Mouse (Mus musculus) C2C12 (cell line): ENCODE data around the gene Vcam1. TPM values are rescaled to one million over a fixed set of nuclear protein-coding genes. Genes with fewer than 3 reads are reported as not detected.
A peak's percentile ranks its signal among the peaks of the same experiment; 100 is the strongest.

Source experiments
- H3K27me3 ChIP-seq: one replicate; pipeline ENCODE4 v1.6.1; 2011; ENCODE audit not compliant: control insufficient read depth, insufficient read depth, insufficient read length
- H3K36me3 ChIP-seq: one replicate; pipeline ENCODE4 v1.6.1; 2011; ENCODE audit not compliant: control insufficient read depth, insufficient read depth
- H3K4me3 ChIP-seq: one replicate; pipeline ENCODE4 v1.5.1; 2011; ENCODE audit warnings: mild to moderate bottlenecking, control low read depth; ENCODE audit not compliant: poor library complexity, insufficient read depth, severe bottlenecking
- H3K79me2 ChIP-seq: one replicate; pipeline ENCODE4 v1.6.1; 2011; ENCODE audit not compliant: control insufficient read depth, insufficient read depth
- H3K79me3 ChIP-seq: one replicate; pipeline ENCODE4 v1.6.1; 2011; ENCODE audit warnings: low read depth, control low read depth
- H3ac ChIP-seq: one replicate; pipeline ENCODE3; 2011; ENCODE audit warnings: low read depth; ENCODE audit not compliant: control insufficient read depth, insufficient read length
- CEBPB ChIP-seq: IDR thresholded peaks from one replicate; pipeline ENCODE4 v1.6.1; 2011; ENCODE audit warnings: low read depth, mild to moderate bottlenecking, control low read depth, moderate library complexity
- CTCF ChIP-seq: IDR thresholded peaks from one replicate; pipeline ENCODE4 v1.5.1; 2011; ENCODE audit not compliant: control insufficient read depth, insufficient read depth, insufficient read length
- FOSL1 ChIP-seq: IDR thresholded peaks from one replicate; pipeline ENCODE4 v1.8.0; 2011; ENCODE audit warnings: mild to moderate bottlenecking, low read length; ENCODE audit not compliant: poor library complexity, insufficient read depth, severe bottlenecking
- MAX ChIP-seq: IDR thresholded peaks from one replicate; pipeline ENCODE4 v1.6.1; 2011; ENCODE audit warnings: mild to moderate bottlenecking, control low read depth
- MYOD1 ChIP-seq: IDR thresholded peaks from one replicate; pipeline ENCODE4 v1.6.1; 2011; ENCODE audit warnings: low read depth; ENCODE audit not compliant: control insufficient read depth, insufficient read length
- MYOG ChIP-seq: IDR thresholded peaks from one replicate; pipeline ENCODE4 v1.6.1; 2011; ENCODE audit not compliant: control insufficient read depth, insufficient read length; ENCODE audit errors: extremely low read depth
- USF1 ChIP-seq: IDR thresholded peaks from one replicate; pipeline ENCODE4 v1.6.1; 2011; ENCODE audit warnings: low read depth, mild to moderate bottlenecking, control low read depth, moderate library complexity
- polyA plus RNA-seq: library from polyadenylated mRNA; unstranded; fragments of >200 nt; fragmentation: generic; extraction: Trizol; gene quantifications from one replicate; pipeline ENCODE4 v1.2.1, GENCODE M21; 2012; ENCODE audit warnings: missing spikeins

The Vcam1 gene
- polyA plus RNA-seq, 1 experiment, result 11.5 TPM

DNA sequence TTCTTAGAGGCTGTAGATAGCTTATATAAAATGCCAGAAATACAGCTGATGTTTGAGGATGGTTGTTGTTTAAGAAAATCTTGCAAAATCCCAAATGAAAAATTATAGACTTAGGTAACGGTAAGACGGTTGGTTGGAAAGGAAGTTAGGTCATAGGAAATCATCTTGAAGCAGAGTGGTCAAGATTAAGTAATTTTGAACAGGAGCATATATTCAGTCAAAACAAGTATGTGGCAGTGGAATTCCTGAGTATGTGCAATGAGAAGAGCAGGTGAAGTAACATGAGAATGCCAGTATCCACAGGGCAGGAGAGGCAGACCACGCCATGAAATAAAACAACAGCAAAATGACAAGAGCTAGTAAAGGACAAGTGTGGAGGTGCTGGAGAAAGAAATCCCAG, 5.7 kb downstream of the Vcam1 start:
- no peaks in the 10 kb centered on the region for H3K27me3 ChIP-seq
- peaks cover 11% of the 10 kb centered on the region for H3K79me2 ChIP-seq
- H3K79me3 ChIP-seq, result no peaks in the 10 kb centered on the region
- TF ChIP-seq MYOD1 (no peak), USF1 (no peak), MAX (no peak), FOSL1 (no peak), CTCF (no peak), MYOG (no peak), CEBPB (no peak)
- H3ac ChIP-seq, result no peak overlapping the region
- no peak overlapping the region for H3K4me3 ChIP-seq
- peaks cover 9% of the 10 kb centered on the region for H3K36me3 ChIP-seq

DNA sequence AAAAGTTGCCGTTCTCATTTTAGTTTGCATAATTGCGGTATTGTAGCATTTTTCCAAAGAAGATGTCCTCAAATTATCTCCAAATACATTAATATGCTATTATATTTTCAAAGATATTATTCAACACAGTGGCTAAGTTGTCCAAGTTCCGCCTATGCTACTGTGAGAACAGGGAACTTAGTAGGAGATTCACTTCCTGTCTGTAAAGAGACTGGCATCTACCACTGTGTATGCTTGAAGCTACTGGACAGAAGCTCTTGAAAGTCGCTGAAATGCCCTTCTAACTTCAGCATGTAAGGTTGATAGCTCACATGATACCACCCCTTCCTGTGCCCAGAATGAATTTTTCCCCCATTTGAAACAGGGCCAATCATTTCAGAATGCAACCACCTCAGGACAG, 6.8 kb downstream of the Vcam1 start:
- peaks cover 1% of the 10 kb centered on the region for H3K79me2 ChIP-seq
- H3ac ChIP-seq, result no peak overlapping the region
- no peaks in the 10 kb centered on the region for H3K27me3 ChIP-seq
- H3K36me3 ChIP-seq, result peaks cover 9% of the 10 kb centered on the region
- TF ChIP-seq USF1 (no peak), MYOD1 (no peak), CEBPB (no peak), CTCF (no peak), MYOG (no peak), MAX (no peak)
- no peaks in the 10 kb centered on the region for H3K79me3 ChIP-seq
- H3K4me3 ChIP-seq, result no peak overlapping the region

DNA sequence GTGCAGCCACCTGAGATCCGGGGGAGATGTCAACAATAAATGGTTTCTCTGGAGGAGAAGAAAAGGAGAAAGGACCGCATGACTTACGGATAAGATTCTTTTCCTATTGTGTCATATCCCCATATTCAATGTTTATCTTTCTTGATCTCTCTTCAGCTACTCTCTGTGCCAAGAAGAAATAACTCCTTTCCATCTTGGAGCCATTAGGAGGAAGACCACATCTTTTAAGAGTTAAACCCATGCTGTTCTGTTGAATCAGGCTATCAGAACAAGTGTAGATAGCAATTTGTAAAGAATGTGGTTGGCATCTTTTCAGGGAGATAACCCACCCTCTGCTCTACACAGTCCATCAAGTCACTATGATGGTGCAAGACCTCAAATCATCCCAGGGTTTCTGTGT, 8.5 kb downstream of the Vcam1 start:
- H3K79me2 ChIP-seq, result no peaks in the 10 kb centered on the region
- TF ChIP-seq CEBPB (peak; percentile 29), MYOD1 (no peak)
- no peaks in the 10 kb centered on the region for H3K79me3 ChIP-seq
- peaks cover 18% of the 10 kb centered on the region for H3K36me3 ChIP-seq
- H3K27me3 ChIP-seq, result no peaks in the 10 kb centered on the region
- H3ac ChIP-seq, result no peak overlapping the region
- no peak overlapping the region for H3K4me3 ChIP-seq

DNA sequence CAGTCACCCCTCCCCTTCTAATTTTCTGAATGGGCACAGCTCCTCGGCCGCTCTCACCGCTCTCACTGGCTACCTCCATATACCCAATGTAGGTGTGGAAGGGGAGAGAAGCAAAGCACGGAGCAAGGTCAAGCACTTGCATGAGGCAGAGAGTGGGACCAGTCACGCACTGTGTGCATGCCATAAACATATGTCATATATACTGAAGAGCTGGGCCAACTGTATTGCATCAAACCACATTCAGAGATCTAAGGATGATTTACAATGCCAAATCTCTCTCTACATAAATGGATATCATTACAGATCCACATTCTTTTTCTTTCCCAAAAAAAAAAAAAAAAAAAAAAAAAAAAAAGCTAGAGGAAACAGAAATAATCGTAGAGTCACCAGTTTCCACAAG, 9.1 kb downstream of the Vcam1 start:
- H3K4me3 ChIP-seq, result no peak overlapping the region
- H3K36me3 ChIP-seq, result peaks cover 18% of the 10 kb centered on the region

DNA sequence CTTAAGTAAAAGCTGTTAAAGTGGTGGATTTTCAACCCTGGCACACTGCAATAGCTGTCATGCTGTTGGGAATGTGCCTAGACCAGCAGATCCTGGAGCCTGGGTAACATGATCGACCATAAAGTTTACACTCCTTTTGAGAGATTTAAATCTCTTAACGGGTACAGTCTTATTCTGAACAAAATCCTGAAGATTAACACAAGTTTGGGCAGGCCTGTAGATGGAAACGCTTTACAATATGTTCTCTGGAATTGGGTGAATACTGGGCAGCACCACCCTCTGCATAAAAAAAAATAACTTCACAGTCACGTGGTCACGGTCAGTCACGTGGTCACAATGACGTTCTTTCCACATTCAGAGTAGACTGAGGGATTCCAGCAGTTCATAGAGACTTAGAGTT, 10.3 kb downstream of the Vcam1 start:
- peaks cover 15% of the 10 kb centered on the region for H3K36me3 ChIP-seq

More for the DNA sequence above, 9.1 kb downstream of the Vcam1 start:
- Histone ChIP-seq H3ac (no peak overlapping the region), H3K79me3 (no peaks in the 10 kb centered on the region), H3K27me3 (no peaks in the 10 kb centered on the region), H3K79me2 (no peaks in the 10 kb centered on the region)
- TF ChIP-seq CEBPB, result no peak
- TF ChIP-seq FOSL1, result no peak
- no peak for TF ChIP-seq MYOD1
- TF ChIP-seq MAX, result no peak
- no peak for TF ChIP-seq MYOG

DNA sequence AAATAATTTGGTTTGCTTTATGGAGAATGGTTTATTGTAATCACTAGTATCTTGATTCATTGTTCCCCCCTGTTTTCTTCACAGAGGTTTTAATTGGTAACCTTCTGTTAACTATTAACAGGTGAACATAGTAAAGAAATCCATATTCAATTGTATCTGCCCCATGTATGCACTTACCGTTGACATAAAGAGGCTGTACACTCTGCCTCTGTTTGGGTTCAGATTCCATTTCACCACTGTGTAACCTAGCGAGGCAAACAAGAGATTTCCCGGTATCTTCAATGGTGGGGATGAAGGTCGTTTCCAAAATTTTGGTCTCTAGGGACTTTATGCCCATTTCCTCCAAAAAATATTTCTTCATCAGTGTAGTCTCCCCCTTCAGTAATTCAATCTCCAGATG, 12.4 kb downstream of the Vcam1 start:
- no peak for TF ChIP-seq MYOD1
- TF ChIP-seq FOSL1, result no peak
- no peak for TF ChIP-seq MYOG
- TF ChIP-seq CEBPB, result no peak
- TF ChIP-seq USF1, result no peak
- no peak for TF ChIP-seq MAX
- TF ChIP-seq CTCF, result no peak
- Histone ChIP-seq H3K79me2 (no peaks in the 10 kb centered on the region), H3K27me3 (no peaks in the 10 kb centered on the region), H3ac (no peak overlapping the region), H3K36me3 (peaks cover 13% of the 10 kb centered on the region), H3K79me3 (no peaks in the 10 kb centered on the region), H3K4me3 (no peak overlapping the region)

More for the DNA sequence above, 10.3 kb downstream of the Vcam1 start:
- Histone ChIP-seq H3K4me3 (no peak overlapping the region), H3ac (no peak overlapping the region), H3K79me2 (no peaks in the 10 kb centered on the region), H3K27me3 (no peaks in the 10 kb centered on the region), H3K79me3 (no peaks in the 10 kb centered on the region)
- TF ChIP-seq USF1 (peak; percentile 78), CEBPB (no peak), MYOD1 (no peak), FOSL1 (no peak)
